Mouse (Mus musculus) hindbrain, embryonic 14.5 days (tissue): ENCODE measurements around the gene Mdm4. TPM values are rescaled to one million over a fixed set of nuclear protein-coding genes. Genes with fewer than 3 reads are reported as not detected.

ENCODE experiments used
- ATAC-seq: fragments of 200-750 bp; cut with Nextera tagmentation; 2 replicates; pipeline ENCODE4 v1.8.0; 2017; ENCODE audit warnings: moderate number of reproducible peaks, mild to moderate bottlenecking, moderate TSS enrichment, moderate library complexity; ENCODE audit not compliant: low FRiP score
- DNase-seq: peaks from one replicate; pipeline ENCODE4 v3.0.0-alpha.2; 2015; ENCODE audit warnings: low spot score
- H3K27ac ChIP-seq: fragments of 300-500 bp; sonication (generic); 2 replicates; pipeline ENCODE4 v1.5.1; 2014; ENCODE audit warnings: mild to moderate bottlenecking, moderate library complexity
- H3K27me3 ChIP-seq: fragments of 300-500 bp; sonication (generic); 2 replicates; pipeline ENCODE4 v1.6.1; 2014; ENCODE audit warnings: mild to moderate bottlenecking, low read length, mixed read lengths; ENCODE audit not compliant: control insufficient read depth, insufficient read depth
- H3K36me3 ChIP-seq: fragments of 300-500 bp; sonication (generic); replicated peaks from 2 replicates; pipeline ENCODE4 v1.6.1; 2014; ENCODE audit not compliant: control insufficient read depth, insufficient read depth
- H3K4me1 ChIP-seq: fragments of 300-500 bp; sonication (generic); replicated peaks from 2 replicates; pipeline ENCODE4 v1.6.1; 2014; ENCODE audit warnings: antibody characterized with exemption, low read length, mixed read lengths; ENCODE audit not compliant: control insufficient read depth, insufficient read depth
- H3K4me2 ChIP-seq: fragments of 300-500 bp; sonication (generic); replicated peaks from 2 replicates; pipeline ENCODE4 v1.6.1; 2014; ENCODE audit warnings: mild to moderate bottlenecking, moderate library complexity
- H3K4me3 ChIP-seq: fragments of 300-500 bp; sonication (generic); replicated peaks from 2 replicates; pipeline ENCODE4 v1.5.1; 2014; ENCODE audit warnings: mild to moderate bottlenecking, low read length
- H3K9ac ChIP-seq: fragments of 300-500 bp; sonication (generic); 2 replicates; pipeline ENCODE4 v1.6.1; 2014
- H3K9me3 ChIP-seq: fragments of 300-500 bp; sonication (generic); 2 replicates; pipeline ENCODE4 v1.6.1; 2016; ENCODE audit warnings: low read length; ENCODE audit not compliant: control insufficient read depth
- WGBS: fragments of 180-500 bp; shearing (Covaris S2); extraction: QIAGEN DNeasy Blood & Tissue Kit; methylation state at CpG from one replicate; pipeline ENCODE4 v1.1.7; 2014; 5-methylcytosine and 5-hydroxymethylcytosine counted together
- polyA plus RNA-seq: library from polyadenylated mRNA; unstranded; fragments of >200 nt; fragmentation: Nextera tagmentation; extraction: Ambion mirVana; gene quantifications from 2 replicates; pipeline ENCODE4 v1.2.1, GENCODE M21; 2014

The Mdm4 gene
- polyA plus RNA-seq, 1 experiment from 2014 or later = 51.8 TPM

- peaks cover 27% of the 10 kb centered on the region for H3K36me3 ChIP-seq
- H3K4me2 ChIP-seq = no peak overlapping the region
- 79% methylated on average over 8 of the region's 8 CpGs for WGBS
- no peak overlapping the region for H3K9ac ChIP-seq
- H3K27me3 ChIP-seq = no peaks in the 10 kb centered on the region
- ATAC-seq = peak; percentile 10; the same call in 1 of the 2 replicates
- no peak overlapping the region for H3K4me3 ChIP-seq
- DNase-seq = no peak
- H3K27ac ChIP-seq = no peak overlapping the region
- H3K4me1 ChIP-seq = peaks cover 8% of the 10 kb centered on the region
- no peaks in the 10 kb centered on the region for H3K9me3 ChIP-seq
Observed at GRCm38 (mm10) chr1:132938975-132939374, 91.4 kb downstream of the Mdm4 start.

DNA sequence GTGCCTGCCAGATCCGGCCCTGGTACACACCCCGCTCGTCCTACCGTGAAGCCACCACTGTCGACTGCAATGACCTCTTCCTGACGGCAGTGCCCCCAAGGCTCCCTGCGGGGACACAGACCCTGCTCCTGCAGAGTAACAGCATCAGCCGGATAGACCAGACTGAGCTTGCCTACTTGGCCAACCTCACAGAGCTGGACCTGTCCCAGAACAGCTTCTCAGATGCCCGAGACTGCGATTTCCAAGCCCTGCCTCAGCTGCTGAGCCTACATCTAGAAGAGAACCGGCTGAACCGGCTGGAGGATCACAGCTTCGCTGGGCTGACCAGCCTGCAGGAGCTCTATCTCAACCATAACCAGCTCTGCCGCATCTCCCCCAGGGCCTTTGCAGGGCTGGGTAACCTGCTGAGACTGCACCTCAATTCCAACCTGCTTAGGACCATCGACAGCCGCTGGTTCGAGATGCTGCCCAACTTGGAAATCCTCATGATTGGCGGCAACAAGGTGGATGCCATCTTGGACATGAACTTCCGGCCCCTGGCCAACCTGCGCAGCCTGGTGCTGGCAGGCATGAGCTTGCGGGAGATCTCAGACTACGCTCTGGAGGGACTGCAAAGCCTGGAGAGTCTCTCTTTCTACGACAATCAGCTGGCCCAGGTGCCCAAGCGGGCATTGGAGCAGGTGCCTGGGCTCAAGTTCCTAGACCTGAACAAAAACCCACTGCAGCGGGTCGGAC lies 92.9 kb downstream of the Mdm4 start:
- Histone ChIP-seq H3K4me1 (peaks cover 8% of the 10 kb centered on the region), H3K9ac (no peak overlapping the region), H3K4me2 (no peak overlapping the region), H3K27me3 (no peaks in the 10 kb centered on the region), H3K36me3 (peaks cover 27% of the 10 kb centered on the region), H3K4me3 (no peak overlapping the region), H3K9me3 (no peaks in the 10 kb centered on the region), H3K27ac (no peak overlapping the region)
- ATAC-seq (no peak), DNase-seq (no peak)
- WGBS = 87% methylated on average over 26 of the region's 26 CpGs

GRCm38 (mm10) chr1:132934856-132935255 lies 95.5 kb downstream of the Mdm4 start:
- no peaks in the 10 kb centered on the region for H3K9me3 ChIP-seq
- H3K4me2 ChIP-seq = no peak overlapping the region
- WGBS = 22% methylated on average over 6 of the region's 7 CpGs
- no peak overlapping the region for H3K4me3 ChIP-seq
- H3K4me1 ChIP-seq = peaks cover 8% of the 10 kb centered on the region
- H3K27ac ChIP-seq = no peak overlapping the region
- no peak for DNase-seq
- H3K27me3 ChIP-seq = no peaks in the 10 kb centered on the region
- peaks cover 27% of the 10 kb centered on the region for H3K36me3 ChIP-seq
- no peak overlapping the region for H3K9ac ChIP-seq
- no peak; the same call in 1 of the 2 replicates for ATAC-seq

DNA sequence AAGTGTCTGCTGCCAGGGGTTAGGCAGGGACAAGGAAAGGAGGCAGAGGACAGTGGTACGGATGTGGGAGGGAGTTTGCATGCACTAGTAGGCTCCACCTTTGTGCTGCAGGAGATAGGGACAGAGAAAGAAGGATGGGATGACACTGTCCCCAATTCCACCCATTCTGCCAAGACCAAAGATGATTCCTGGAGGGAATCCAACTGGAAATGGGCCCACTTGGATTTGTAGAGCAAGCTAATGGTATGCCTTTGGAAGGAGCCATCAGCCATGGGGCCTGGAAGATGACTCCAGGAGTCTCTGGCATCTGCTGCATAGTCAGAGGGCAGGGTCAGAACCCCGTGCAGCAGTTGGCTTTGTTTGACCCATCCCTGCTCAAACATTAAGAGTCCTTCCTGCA lies 97.9 kb downstream of the Mdm4 start:
- no peak overlapping the region for H3K4me3 ChIP-seq
- ATAC-seq (no peak), DNase-seq (no peak)
- H3K9ac ChIP-seq = no peak overlapping the region
- WGBS = 70% methylated on average over 2 of the region's 2 CpGs
- H3K9me3 ChIP-seq = no peaks in the 10 kb centered on the region
- peaks cover 16% of the 10 kb centered on the region for H3K4me1 ChIP-seq
- peaks cover 5% of the 10 kb centered on the region for H3K36me3 ChIP-seq
- H3K4me2 ChIP-seq = no peak overlapping the region
- no peak overlapping the region for H3K27ac ChIP-seq
- H3K27me3 ChIP-seq = no peaks in the 10 kb centered on the region

- no peak overlapping the region for H3K4me2 ChIP-seq
- WGBS = 55% methylated on average over 4 of the region's 4 CpGs
- H3K4me3 ChIP-seq = no peak overlapping the region
- H3K9me3 ChIP-seq = no peaks in the 10 kb centered on the region
- no peak overlapping the region for H3K27ac ChIP-seq
- H3K36me3 ChIP-seq = no peaks in the 10 kb centered on the region
- ATAC-seq (no peak), DNase-seq (no peak)
- H3K27me3 ChIP-seq = no peaks in the 10 kb centered on the region
- no peak overlapping the region for H3K9ac ChIP-seq
- H3K4me1 ChIP-seq = peaks cover 16% of the 10 kb centered on the region
Observed at GRCm38 (mm10) chr1:132930291-132930690, 100.1 kb downstream of the Mdm4 start.

DNA sequence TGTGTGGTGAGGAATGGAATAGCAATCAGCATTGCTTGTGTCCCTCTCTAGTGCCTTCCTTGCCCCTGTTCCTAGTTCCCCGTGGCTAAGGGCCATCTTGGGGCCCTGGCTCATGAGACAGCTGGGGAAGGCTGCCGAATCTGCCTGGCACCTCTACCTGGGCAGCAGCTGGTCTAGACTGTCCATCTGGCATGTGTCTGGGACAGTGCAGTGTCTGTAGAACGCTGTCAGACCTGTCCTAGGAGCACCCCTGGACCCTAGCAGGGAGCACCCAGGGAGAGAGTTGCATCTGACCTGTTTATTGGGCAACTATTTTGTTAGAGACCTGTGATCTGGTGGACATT lies 101.5 kb downstream of the Mdm4 start:
- H3K9ac ChIP-seq = peak overlapping the region; percentile 24; the same call in 1 of the 2 replicates
- H3K4me2 ChIP-seq = no peak overlapping the region
- no peaks in the 10 kb centered on the region for H3K36me3 ChIP-seq
- no peaks in the 10 kb centered on the region for H3K9me3 ChIP-seq
- no peak overlapping the region for H3K4me3 ChIP-seq
- H3K27ac ChIP-seq = peak overlapping the region; percentile 85
- ATAC-seq = peak; percentile 35; the same call in 1 of the 2 replicates
- WGBS = 70% methylated on average over 3 of the region's 3 CpGs
- H3K4me1 ChIP-seq = peaks cover 8% of the 10 kb centered on the region
- DNase-seq = no peak
- H3K27me3 ChIP-seq = no peaks in the 10 kb centered on the region

DNA sequence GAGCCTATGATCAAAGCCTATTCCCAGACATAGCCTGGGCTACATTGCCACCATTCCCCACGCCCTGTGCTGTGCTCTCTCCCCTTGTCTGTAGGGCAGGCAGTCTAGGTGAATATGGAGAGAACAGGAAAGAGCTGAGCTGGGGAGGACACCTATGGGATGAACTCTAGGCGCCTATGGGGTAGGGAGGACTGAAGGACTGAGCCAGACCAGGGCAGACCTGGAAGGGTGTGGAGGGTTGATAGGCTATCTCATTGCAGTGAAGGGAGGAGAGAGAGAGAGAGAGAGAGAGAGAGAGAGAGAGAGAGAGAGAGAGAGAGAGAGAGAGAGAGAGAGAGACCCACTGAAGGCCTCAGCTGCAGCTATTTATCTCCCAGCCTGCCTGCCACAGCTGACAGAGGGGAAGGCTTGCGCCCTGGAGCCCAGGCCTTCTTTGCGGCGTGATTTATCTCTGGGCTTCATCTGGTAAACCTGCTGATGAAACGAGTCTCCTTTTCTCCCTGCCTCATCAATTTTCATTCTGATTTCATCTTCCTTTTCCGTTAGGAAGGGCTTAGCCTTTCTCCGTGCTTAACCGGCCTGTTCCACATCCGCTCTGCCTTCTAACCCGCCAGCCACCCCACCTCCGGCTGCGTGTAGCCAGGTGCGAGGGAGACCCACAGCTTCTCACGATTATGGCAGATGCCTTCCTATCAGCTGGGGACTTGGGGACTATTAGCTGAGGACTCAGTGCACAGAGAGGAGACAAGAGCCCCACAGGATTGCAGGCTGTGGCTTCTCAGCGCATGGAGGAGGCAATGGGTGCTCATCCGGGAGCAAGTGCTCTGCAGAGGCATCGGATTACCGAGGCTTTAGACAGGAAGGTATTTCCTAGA lies 102.1 kb downstream of the Mdm4 start:
- Histone ChIP-seq H3K27ac (peak overlapping the region; percentile 85), H3K9ac (peak overlapping the region; percentile 24; the same call in 1 of the 2 replicates), H3K4me2 (no peak overlapping the region), H3K9me3 (no peaks in the 10 kb centered on the region), H3K4me1 (peaks cover 8% of the 10 kb centered on the region), H3K36me3 (no peaks in the 10 kb centered on the region), H3K4me3 (no peak overlapping the region), H3K27me3 (no peaks in the 10 kb centered on the region)
- 38% methylated on average over 19 of the region's 19 CpGs for WGBS
- no peak for DNase-seq
- ATAC-seq = peak; percentile 55; the same call in 1 of the 2 replicates

DNA sequence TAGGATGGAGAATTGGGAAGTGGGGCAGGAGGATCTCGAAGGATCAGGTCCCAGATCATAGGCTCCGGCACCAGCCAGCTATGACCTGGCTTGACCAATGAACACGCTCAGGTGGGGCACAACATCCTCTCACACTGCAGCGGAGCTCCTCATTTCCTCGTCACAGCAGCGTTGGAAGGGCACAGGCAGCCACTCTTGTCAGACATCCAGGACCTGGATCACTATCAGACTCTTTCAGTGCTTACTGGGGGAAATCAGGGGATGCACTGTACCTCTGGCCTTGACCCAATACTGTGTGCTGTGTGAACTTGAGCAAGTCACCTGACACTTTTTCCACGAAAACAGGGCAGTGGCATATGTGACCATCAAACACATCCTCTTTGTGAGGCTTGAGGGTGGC lies 105.1 kb downstream of the Mdm4 start:
- 88% methylated on average over 7 of the region's 7 CpGs for whole genome bisulfite sequencing
- Histone ChIP-seq H3K27ac (no peak overlapping the region), H3K4me3 (no peak overlapping the region), H3K36me3 (no peaks in the 10 kb centered on the region), H3K9ac (no peak overlapping the region), H3K4me1 (peaks cover 31% of the 10 kb centered on the region), H3K4me2 (no peak overlapping the region), H3K27me3 (no peaks in the 10 kb centered on the region), H3K9me3 (no peaks in the 10 kb centered on the region)
- ATAC-seq (no peak), DNase-seq (no peak)

- 52% methylated on average over 9 of the region's 9 CpGs for WGBS
- Histone ChIP-seq H3K9ac (0 out of 2 replicates have a peak overlapping the region, but pooled peaks have one; percentile 5), H3K27ac (peak overlapping the region; percentile 60), H3K4me1 (peaks cover 40% of the 10 kb centered on the region), H3K36me3 (no peaks in the 10 kb centered on the region), H3K9me3 (no peaks in the 10 kb centered on the region), H3K4me3 (no peak overlapping the region), H3K4me2 (no peak overlapping the region), H3K27me3 (no peaks in the 10 kb centered on the region)
- no peak for DNase-seq
- ATAC-seq = no peak
Observed at GRCm38 (mm10) chr1:132922257-132922656, 108.1 kb downstream of the Mdm4 start.
